Mouse (Mus musculus): Measurements from ENCODE around the gene Alox12. TPM values are rescaled to one million over a fixed set of nuclear protein-coding genes. Genes with fewer than 3 reads are reported as not detected.

Gene Alox12
- polyA plus RNA-seq, 1 experiment from 2014 or later, result 0.74 TPM

DNA sequence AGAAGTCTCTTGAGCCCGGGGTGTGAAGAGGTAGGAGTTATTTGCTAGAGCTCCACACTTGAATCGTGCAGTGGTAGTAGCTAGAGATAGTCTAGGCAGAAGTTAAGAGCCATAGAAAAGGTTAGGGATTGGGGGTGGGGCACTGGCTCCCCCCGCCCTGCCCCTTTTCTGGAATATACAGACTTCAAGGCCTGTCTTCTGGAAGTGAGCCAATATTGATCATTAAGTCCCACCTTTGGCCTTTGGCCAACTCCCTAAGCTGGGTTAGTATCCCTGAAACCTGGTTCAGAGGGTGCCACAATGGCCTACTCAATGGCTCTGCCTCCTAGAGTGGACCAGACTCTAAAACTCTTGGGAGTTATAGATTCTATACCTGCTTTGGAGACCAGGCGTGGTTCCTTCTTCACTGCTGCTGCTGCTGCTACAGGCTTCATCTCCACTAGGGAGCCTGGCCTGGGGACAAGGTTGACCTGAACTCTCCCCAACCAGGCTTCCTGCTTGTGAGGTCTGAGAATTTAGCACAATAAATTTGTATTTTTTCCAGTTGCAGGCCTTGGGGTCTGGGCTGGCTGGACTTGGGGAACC, 27.4 kb downstream of the Alox12 start:
- Histone ChIP-seq H3K9ac (no peak overlapping the region), H3K36me3 (ENCODE audit: poor library complexity, severe bottlenecking) (no peaks in the 10 kb centered on the region), H3K4me2 (peak overlapping the region; percentile 54), H3K27ac (no peak overlapping the region), H3K9me3 (replicated peaks) (no peaks in the 10 kb centered on the region), H3K27me3 (peaks cover 72% of the 10 kb centered on the region), H3K4me1 (peaks cover 48% of the 10 kb centered on the region), H3K4me3 (0 out of 2 replicates have a peak overlapping the region, but pooled peaks have one; percentile 30)
- 85% methylated on average over 4 of the region's 4 CpGs for WGBS
- no peak for ATAC-seq

DNA sequence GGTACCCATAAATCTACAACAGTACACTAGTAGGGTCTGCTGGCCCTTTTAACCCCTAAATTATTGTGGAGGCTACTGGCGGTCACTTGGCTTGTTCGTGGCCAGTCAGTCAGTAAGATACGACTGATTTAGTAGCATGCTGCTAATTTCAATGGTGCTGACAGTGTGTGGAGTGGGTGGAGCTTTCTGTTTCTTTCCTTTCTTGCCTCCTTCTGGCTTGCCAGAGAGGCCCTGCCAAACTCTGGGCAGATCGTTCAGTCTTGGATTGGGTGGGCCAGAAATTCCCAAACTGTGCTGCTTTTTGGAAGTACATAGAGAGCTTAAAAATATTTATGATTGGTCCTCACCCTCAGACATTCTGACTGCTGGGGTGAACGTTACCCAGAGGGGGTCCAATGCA, 28.0 kb downstream of the Alox12 start:
- Histone ChIP-seq H3K9me3 (replicated peaks) (no peaks in the 10 kb centered on the region), H3K4me2 (peak overlapping the region; percentile 54), H3K27me3 (peaks cover 72% of the 10 kb centered on the region), H3K9ac (peak overlapping the region; percentile 43; the same call in 1 of the 2 replicates), H3K36me3 (ENCODE audit: poor library complexity, severe bottlenecking) (no peaks in the 10 kb centered on the region), H3K27ac (no peak overlapping the region), H3K4me3 (peak overlapping the region; percentile 26), H3K4me1 (peaks cover 46% of the 10 kb centered on the region)
- ATAC-seq, result no peak
- WGBS, result 34% methylated on average over 5 of the region's 5 CpGs

DNA sequence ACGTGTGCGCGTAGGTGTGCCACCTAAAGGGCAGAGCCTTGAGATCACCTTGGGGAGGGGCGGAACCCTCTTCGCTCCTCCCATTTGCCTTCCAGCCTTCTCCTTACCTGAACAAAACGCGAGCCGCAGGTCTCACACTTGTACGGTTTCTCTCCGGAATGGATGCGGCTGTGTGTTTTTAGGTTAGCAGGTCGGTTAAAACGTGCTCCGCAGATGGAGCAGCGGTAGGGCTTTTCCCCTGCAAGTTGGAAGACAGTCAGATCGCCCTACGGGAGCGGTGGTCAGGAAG, 28.6 kb downstream of the Alox12 start:
- H3K27ac ChIP-seq, result no peak overlapping the region
- H3K4me3 ChIP-seq, result peak overlapping the region; percentile 26
- no peaks in the 10 kb centered on the region for H3K9me3 ChIP-seq (replicated peaks)
- peaks cover 71% of the 10 kb centered on the region for H3K27me3 ChIP-seq
- no peaks in the 10 kb centered on the region for H3K36me3 ChIP-seq (ENCODE audit: poor library complexity, severe bottlenecking)
- WGBS, result 6% methylated on average over 18 of the region's 18 CpGs
- H3K4me1 ChIP-seq, result peaks cover 51% of the 10 kb centered on the region
- H3K4me2 ChIP-seq, result peak overlapping the region; percentile 54
- ATAC-seq, result no peak
- peak overlapping the region; percentile 43 for H3K9ac ChIP-seq

DNA sequence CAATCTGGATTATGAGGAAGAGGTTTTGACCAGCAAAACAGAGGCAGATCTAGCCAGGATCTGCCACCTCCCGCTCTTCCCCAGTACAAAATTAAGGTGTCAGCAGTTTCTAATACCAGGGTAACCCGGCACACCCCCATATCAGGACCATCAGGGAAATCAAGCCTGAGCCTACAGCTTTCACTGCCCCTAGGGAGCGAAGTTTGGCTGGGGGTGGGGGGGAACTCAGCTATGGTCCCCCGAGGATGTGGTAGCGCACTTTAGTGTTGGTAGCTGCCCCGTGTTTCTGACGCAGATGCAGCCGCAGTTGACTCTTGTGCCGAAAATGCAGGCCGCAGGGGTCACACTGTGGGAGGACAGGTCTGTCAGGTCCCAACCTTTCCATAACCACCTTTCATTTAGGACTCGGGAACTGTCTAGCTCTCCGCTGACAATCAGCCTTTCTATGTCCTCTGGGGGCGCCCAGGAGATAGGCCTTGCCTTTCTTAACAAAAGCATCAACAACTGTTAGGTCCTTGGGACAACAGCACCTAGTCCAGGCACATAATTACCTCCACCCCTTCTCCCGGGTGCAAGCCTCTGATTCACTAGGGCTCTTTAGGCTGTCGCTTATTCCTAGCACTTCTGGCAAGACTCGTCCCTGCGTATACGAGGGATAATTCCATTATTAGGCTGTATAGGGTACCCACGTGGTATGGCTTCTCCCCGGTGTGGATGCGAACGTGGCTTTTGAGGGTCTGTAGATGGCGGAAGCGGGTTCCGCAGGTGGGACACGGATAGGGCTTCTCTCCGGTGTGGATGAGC, 29.2 kb downstream of the Alox12 start:
- WGBS, result 16% methylated on average over 27 of the region's 27 CpGs
- peak overlapping the region; percentile 43 for H3K9ac ChIP-seq

DNA sequence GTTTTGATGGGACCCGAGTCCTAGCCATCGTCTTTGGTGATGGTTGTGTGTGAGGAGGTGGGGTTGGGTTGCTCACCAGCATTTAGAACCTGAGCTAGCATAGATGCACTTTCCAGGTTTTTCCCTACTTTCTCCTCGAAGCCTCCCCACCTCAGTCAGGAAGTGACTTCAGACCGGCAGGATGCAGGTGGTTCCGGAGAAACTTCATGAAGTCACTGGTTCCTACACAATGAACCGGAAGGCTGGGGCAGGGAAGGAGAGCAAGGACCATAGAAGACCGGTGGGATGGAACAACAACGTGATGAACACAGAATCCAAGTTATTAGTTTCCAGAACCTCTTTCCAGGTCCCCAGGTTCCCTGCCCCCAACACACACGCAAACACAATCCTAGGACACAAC, 31.4 kb downstream of the Alox12 start:
- Histone ChIP-seq H3K4me2 (no peak overlapping the region), H3K9me3 (replicated peaks) (no peaks in the 10 kb centered on the region), H3K9ac (no peak overlapping the region), H3K27me3 (peaks cover 48% of the 10 kb centered on the region), H3K4me3 (no peak overlapping the region), H3K27ac (no peak overlapping the region), H3K36me3 (ENCODE audit: poor library complexity, severe bottlenecking) (no peaks in the 10 kb centered on the region), H3K4me1 (peaks cover 57% of the 10 kb centered on the region)
- WGBS, result 85% methylated on average over 9 of the region's 9 CpGs
- no peak for ATAC-seq

More for the DNA sequence above, 29.2 kb downstream of the Alox12 start:
- no peaks in the 10 kb centered on the region for H3K9me3 ChIP-seq (replicated peaks)
- peaks cover 55% of the 10 kb centered on the region for H3K4me1 ChIP-seq
- H3K36me3 ChIP-seq (ENCODE audit: poor library complexity, severe bottlenecking), result no peaks in the 10 kb centered on the region
- H3K27me3 ChIP-seq, result peaks cover 68% of the 10 kb centered on the region
- peak overlapping the region; percentile 54 for H3K4me2 ChIP-seq
- ATAC-seq, result no peak
- H3K4me3 ChIP-seq, result peak overlapping the region; percentile 26
- H3K27ac ChIP-seq, result no peak overlapping the region

DNA sequence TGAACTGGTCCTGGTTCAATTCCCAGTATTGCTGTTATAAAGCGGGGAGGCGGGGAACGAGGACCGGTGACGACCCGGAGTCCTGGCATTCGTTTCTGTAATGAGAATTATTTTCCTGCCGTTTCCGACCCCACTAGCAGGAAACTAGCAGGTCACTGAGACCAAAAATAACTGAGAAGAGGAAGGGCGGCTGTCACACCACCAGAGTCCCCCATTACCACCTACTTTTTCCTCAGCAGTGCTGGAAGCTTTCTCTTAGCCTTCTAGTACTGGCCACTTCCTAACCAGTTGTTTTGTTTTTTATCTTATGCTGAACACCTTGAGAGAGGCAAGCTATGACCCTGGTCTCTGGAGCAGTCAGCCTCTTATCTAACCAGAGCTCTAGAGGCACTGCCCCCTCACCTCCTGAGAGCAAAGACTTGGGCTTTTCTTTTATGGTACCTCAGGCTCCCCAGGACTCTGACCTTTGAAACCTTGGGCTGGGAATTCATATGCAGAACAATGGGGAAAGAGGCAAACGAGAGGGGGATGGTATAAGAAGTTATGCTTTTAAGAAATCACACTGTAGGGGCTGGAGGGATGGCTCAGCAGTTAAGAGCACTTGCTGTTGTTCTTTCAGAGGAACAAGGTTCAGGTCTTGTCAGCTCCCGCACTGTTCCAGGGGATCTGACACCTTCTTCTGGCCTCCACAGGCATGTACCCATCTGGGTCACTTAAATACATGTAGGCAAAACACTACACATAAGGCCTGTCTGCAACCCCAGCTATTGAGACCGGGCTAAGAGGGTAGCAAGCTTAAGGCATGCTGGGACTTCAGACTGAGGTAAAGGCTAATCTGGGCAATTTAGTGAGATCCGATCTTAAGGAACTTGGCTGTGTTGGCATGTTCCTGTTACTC, 33.3 kb downstream of the Alox12 start:
- WGBS, result 9% methylated on average over 14 of the region's 14 CpGs
- peaks cover 44% of the 10 kb centered on the region for H3K4me1 ChIP-seq
- peak overlapping the region; percentile 67 for H3K9ac ChIP-seq
- H3K4me3 ChIP-seq, result peak overlapping the region; percentile 50
- H3K36me3 ChIP-seq (ENCODE audit: poor library complexity, severe bottlenecking), result peaks cover 12% of the 10 kb centered on the region
- no peaks in the 10 kb centered on the region for H3K9me3 ChIP-seq (replicated peaks)
- H3K27me3 ChIP-seq, result peaks cover 36% of the 10 kb centered on the region
- H3K4me2 ChIP-seq, result peak overlapping the region; percentile 92
- ATAC-seq, result no peak
- H3K27ac ChIP-seq, result no peak overlapping the region

DNA sequence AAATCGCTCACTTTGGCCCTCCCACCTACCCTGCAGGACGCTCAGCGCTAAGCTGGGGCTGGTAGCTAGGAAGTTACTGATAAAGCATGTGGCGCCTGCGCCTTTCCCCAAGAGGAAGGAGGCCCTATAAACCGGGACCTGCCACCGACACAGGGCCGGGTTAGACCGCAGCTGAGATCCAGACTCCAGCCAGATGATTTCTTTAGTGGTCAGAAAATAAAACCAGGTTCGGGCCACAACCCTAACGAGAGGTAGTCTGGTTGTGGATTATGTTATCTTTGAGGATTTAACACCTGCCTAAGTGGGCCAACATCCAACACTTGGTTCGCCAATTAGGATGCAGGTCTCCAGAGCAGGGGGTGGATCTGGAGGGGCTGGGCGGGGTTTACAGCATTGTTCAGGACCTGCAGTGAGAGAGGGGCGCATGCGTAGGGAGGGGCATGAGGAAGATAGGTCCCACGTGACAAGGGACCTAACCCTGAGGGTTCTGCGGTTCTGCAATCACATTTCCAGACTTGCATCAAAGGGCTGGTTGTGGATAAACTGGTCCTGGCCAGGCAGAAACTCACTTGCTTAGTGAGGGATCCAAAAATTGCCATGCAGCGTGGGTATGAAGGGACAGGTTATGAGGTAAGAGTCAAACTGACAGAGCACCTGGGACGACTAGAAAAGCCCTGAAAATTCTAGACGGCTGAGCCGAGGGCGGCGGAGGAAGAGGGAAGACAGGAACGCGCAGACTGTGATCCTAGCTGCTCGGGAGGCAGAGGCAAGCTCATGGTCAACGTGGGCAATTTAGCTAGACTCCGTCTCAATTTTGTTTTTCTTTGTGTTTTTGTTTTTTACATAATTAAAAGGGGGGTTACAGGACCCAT, 34.2 kb downstream of the Alox12 start, which contains the start of gene Slc16a13:
Slc16a13 (minus strand) TSS at position 334 of the 872 bp plus-strand sequence.
- under 1% methylated on average over 28 of the region's 28 CpGs for WGBS
- Histone ChIP-seq H3K9me3 (replicated peaks) (no peaks in the 10 kb centered on the region), H3K9ac (peak within 1 kb of the TSS; percentile 81), H3K4me1 (peaks cover 35% of the 10 kb centered on the region), H3K27ac (peak within 1 kb of the TSS; percentile 83), H3K4me3 (peak within 1 kb of the TSS; percentile 50), H3K36me3 (ENCODE audit: poor library complexity, severe bottlenecking) (peaks cover 14% of the 10 kb centered on the region), H3K27me3 (peaks cover 36% of the 10 kb centered on the region), H3K4me2 (peak within 1 kb of the TSS; percentile 92)
- peak; percentile 97 for ATAC-seq

DNA sequence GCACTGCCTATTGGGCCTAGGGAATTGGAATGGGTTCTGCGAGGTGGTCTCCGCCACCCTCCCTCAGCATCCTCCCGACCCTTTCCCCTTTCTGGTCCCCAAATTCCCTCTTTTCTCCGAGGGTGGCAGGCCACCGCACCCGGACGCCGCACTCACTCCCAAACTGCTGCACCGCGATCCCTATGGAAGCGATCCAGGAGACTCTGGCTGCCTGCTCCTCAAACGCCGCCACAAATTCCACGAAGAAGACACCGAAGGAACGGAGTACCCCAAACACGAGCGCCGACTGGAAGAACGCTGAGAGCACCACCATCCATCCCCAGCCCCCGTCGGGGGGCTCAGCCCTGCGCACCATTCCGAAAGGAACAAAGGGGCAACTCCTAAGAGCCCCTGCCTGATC, 34.8 kb downstream of the Alox12 start:
- H3K9ac ChIP-seq, result peak overlapping the region; percentile 81
- H3K27ac ChIP-seq, result peak overlapping the region; percentile 83
- peak overlapping the region; percentile 92 for H3K4me2 ChIP-seq
- ATAC-seq, result no peak
- peaks cover 14% of the 10 kb centered on the region for H3K36me3 ChIP-seq (ENCODE audit: poor library complexity, severe bottlenecking)
- H3K9me3 ChIP-seq (replicated peaks), result no peaks in the 10 kb centered on the region
- H3K4me3 ChIP-seq, result peak overlapping the region; percentile 50
- H3K27me3 ChIP-seq, result peaks cover 36% of the 10 kb centered on the region
- WGBS, result 2% methylated on average over 24 of the region's 24 CpGs
- peaks cover 33% of the 10 kb centered on the region for H3K4me1 ChIP-seq

DNA sequence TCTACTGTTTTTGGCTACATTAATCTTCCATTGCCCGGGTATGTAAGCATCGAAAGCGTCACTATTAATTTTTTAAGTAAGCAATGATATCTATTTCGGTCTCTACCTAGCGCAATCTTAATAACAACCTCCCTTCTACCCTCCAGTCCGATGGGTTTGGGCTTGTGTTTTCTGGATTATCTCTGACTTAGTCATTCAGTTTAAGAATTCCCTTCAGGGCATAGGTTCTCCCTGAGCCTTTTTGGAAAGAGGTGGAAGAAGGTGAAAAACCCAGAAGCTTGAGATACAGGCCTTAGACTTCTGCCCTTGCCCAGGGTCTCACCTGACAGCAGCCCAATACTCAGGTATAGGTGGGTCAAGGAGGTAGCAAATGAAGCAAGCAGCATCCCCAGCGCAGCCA, 35.3 kb downstream of the Alox12 start:
- ATAC-seq, result no peak
- WGBS, result 62% methylated on average over 7 of the region's 7 CpGs
- peaks cover 38% of the 10 kb centered on the region for H3K4me1 ChIP-seq
- H3K4me2 ChIP-seq, result peak overlapping the region; percentile 92
- H3K36me3 ChIP-seq (ENCODE audit: poor library complexity, severe bottlenecking), result peaks cover 14% of the 10 kb centered on the region
- peak overlapping the region; percentile 81 for H3K9ac ChIP-seq
- H3K27ac ChIP-seq, result peak overlapping the region; percentile 83; the same call in 1 of the 2 replicates
- H3K9me3 ChIP-seq (replicated peaks), result no peaks in the 10 kb centered on the region
- peak overlapping the region; percentile 50 for H3K4me3 ChIP-seq
- peaks cover 36% of the 10 kb centered on the region for H3K27me3 ChIP-seq

DNA sequence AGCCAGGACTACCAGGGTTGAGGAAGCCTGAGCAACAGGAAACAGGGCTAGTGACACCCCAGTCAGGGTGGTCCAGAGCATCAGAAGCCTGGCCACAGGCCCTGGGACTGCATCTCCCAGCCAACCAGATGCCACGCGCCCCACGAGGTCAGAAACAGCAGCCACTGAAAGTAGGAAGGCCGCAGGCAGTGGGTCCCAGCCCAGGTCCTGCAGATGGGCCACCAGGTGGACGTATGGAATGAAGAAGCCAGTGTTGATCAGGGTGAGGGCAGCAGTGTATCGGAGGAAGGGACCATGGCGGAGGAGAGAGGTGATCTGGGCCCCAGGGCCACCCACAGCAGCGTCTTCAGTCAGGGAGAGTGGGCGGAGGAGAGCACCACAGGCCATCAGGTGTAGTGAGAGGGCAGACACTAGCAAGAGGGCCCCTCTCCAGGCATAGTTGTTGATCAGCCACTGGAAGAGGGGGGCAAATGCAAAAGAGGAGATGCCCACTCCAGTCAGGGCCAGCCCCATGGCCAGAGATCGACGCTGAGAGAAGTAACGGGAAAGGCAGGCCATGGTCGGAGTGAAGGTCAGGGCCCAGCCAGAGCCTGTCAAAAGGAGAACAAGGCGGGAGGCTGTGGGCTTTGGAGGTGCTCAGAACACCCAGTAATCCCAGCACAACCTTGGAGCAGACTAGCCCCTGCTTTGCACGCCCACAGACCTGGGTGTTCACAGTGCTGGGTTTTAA, 36.2 kb downstream of the Alox12 start:
- Histone ChIP-seq H3K4me2 (peak overlapping the region; percentile 92), H3K27ac (no peak overlapping the region), H3K4me3 (peak overlapping the region; percentile 4; the same call in 1 of the 2 replicates), H3K27me3 (peaks cover 36% of the 10 kb centered on the region), H3K36me3 (ENCODE audit: poor library complexity, severe bottlenecking) (peaks cover 14% of the 10 kb centered on the region), H3K9me3 (replicated peaks) (no peaks in the 10 kb centered on the region), H3K9ac (peak overlapping the region; percentile 81), H3K4me1 (peaks cover 48% of the 10 kb centered on the region)
- WGBS, result 87% methylated on average over 15 of the region's 15 CpGs
- no peak for ATAC-seq

DNA sequence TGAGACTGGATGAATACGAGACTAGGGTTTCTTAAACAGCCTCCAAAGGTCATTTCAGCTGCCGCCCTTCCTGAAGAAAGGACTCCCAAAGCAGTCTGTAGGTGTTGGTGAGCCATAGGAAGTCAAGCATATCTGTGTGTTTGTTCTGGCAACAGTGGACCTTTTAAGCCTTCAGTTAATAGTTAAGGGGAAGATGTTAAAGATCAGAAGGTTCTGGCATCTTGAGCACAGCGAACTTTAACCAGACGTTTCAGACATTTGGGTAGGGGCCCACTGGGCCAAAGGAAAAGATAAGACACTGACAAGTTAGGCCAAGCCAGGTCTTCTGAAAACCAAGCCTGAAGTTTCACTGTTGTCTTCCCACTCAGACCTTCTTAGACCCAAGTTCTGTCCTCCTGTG, 37.1 kb downstream of the Alox12 start:
- 93% methylated on average over 4 of the region's 4 CpGs for WGBS
- no peak for ATAC-seq
- no peak overlapping the region for H3K9ac ChIP-seq
- H3K27ac ChIP-seq, result no peak overlapping the region
- H3K4me3 ChIP-seq, result no peak overlapping the region
- H3K4me2 ChIP-seq, result no peak overlapping the region
- peaks cover 45% of the 10 kb centered on the region for H3K27me3 ChIP-seq
- H3K36me3 ChIP-seq (ENCODE audit: poor library complexity, severe bottlenecking), result peaks cover 14% of the 10 kb centered on the region
- no peaks in the 10 kb centered on the region for H3K9me3 ChIP-seq (replicated peaks)
- peaks cover 52% of the 10 kb centered on the region for H3K4me1 ChIP-seq
